Mouse (Mus musculus) kidney, adult 2 months (tissue): ENCODE measurements around the gene Emg1.

ENCODE experiments used
- CTCF ChIP-seq: fragments of 200-500 bp; conservative IDR thresholded peaks from 2 replicates; pipeline ENCODE4 v1.5.1; 2011; ENCODE audit warnings: low read depth, mild to moderate bottlenecking, control low read depth, low read length, moderate library complexity, mixed read lengths; ENCODE audit not compliant: insufficient read depth, insufficient read length
- POLR2A ChIP-seq: fragments of 200-500 bp; IDR thresholded peaks from one replicate; pipeline ENCODE4 v1.6.1; 2011; ENCODE audit warnings: low read depth, low read length, control low read depth

- TF ChIP-seq POLR2A (no peak), CTCF (no peak)
These were observed 11.9 kb downstream of the Emg1 start for GRCm38 (mm10) chr6:124699962-124700610.
